Mouse (Mus musculus) midbrain, postnatal 0 days (tissue): ENCODE results near the gene Mcu. TPM values are rescaled to one million over a fixed set of nuclear protein-coding genes. Genes with fewer than 3 reads are reported as not detected.

Experiments used
- ATAC-seq: fragments of 200-750 bp; cut with Nextera tagmentation; 2 replicates; pipeline ENCODE4 v1.8.0; 2017; ENCODE audit warnings: moderate number of reproducible peaks, mild to moderate bottlenecking, moderate TSS enrichment, moderate library complexity; ENCODE audit not compliant: low FRiP score
- DNase-seq: peaks from one replicate; pipeline ENCODE4 v3.0.0-alpha.2; 2015; ENCODE audit warnings: low spot score
- H3K27ac ChIP-seq: fragments of 300-500 bp; sonication (generic); 2 replicates; pipeline ENCODE4 v1.5.1; 2014; ENCODE audit warnings: low read depth, mild to moderate bottlenecking, low read length, mixed read lengths
- H3K27me3 ChIP-seq: fragments of 300-500 bp; sonication (generic); 2 replicates; pipeline ENCODE4 v1.6.1; 2014; ENCODE audit warnings: low read length, control low read depth, mixed read lengths; ENCODE audit not compliant: insufficient read depth
- H3K36me3 ChIP-seq: fragments of 300-500 bp; sonication (generic); 2 replicates; pipeline ENCODE4 v1.6.1; 2014; ENCODE audit warnings: low read length, control low read depth, mixed read lengths; ENCODE audit not compliant: insufficient read depth
- H3K4me1 ChIP-seq: fragments of 300-500 bp; sonication (generic); 2 replicates; pipeline ENCODE4 v1.6.1; 2014; ENCODE audit warnings: mild to moderate bottlenecking, control low read depth, antibody characterized with exemption, low read length, mixed read lengths; ENCODE audit not compliant: insufficient read depth
- H3K4me2 ChIP-seq: fragments of 300-500 bp; sonication (generic); 2 replicates; pipeline ENCODE4 v1.6.1; 2014; ENCODE audit warnings: low read depth, mild to moderate bottlenecking, low read length, mixed read lengths; ENCODE audit not compliant: poor library complexity, severe bottlenecking
- H3K4me3 ChIP-seq: fragments of 300-500 bp; sonication (generic); 2 replicates; pipeline ENCODE4 v1.5.1; 2014; ENCODE audit warnings: low read depth, mild to moderate bottlenecking, low read length, moderate library complexity
- H3K9ac ChIP-seq: fragments of 300-500 bp; sonication (generic); replicated peaks from 2 replicates; pipeline ENCODE4 v1.6.1; 2014; ENCODE audit warnings: mild to moderate bottlenecking, low read length, moderate library complexity, mixed read lengths; ENCODE audit not compliant: poor library complexity, severe bottlenecking
- H3K9me3 ChIP-seq: fragments of 300-500 bp; sonication (generic); 2 replicates; pipeline ENCODE4 v1.6.1; 2016; ENCODE audit warnings: low read length, control low read depth
- CTCF ChIP-seq: IDR thresholded peaks from 2 replicates; pipeline ENCODE4 v1.5.1; 2016; ENCODE audit warnings: antibody characterized with exemption, mild to moderate bottlenecking
- WGBS: fragments of 180-500 bp; shearing (Covaris S2); extraction: QIAGEN DNeasy Blood & Tissue Kit; methylation state at CpG from one replicate; pipeline ENCODE4 v1.1.7; 2014; 5-methylcytosine and 5-hydroxymethylcytosine counted together
- polyA plus RNA-seq: library from polyadenylated mRNA; unstranded; fragments of >200 nt; fragmentation: Nextera tagmentation; extraction: Ambion mirVana; gene quantifications from 2 replicates; pipeline ENCODE4 v1.2.1, GENCODE M21; 2015
- total RNA-seq: library from RNA; depleted of rRNA; stranded (reverse); fragments of >200 nt; gene quantifications from 2 replicates; pipeline ENCODE4 v1.2.3, GENCODE M21; 2014

Mcu gene
- total and polyA plus RNA-seq, 2 experiments from 2014 or later: 39.4 to 46.1 TPM

DNA sequence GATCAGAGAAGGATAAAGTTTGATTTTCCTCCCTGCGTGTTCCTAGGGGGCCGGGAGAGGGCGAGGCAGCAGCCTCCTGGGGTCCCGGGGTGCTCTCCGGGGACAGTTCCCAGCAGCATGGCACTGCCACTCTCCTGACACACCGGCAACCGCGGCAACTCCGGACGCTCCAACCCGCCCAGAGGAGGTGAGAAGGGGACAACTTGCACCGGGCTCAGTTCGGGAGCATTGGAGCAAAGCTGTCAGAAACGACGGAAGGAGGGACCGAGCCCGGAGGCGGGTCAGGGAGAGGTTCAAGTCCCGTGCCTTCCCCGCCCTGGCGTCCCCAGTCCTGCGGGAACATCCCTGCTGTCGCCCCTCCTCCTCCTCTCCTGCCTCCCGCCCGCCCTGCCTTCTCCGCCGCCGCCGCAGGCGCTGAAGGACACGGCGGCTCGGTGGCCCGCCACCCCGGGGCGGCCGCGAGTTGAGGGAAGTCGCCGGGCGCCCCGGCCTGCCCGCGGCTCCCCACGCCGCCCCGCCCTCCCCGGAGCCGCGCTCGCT, 441 bp downstream of the Mcu start, which contains the start of gene Gm10322:
Gene Gm10322, plus strand, starts transcription at position 83 of the 540 bp plus-strand sequence.
- Histone ChIP-seq H3K36me3 (no peaks in the 10 kb centered on the region), H3K4me1 (peaks cover 15% of the 10 kb centered on the region; the same call in 1 of the 2 replicates), H3K4me2 (peak within 1 kb of the TSS; percentile 88), H3K27me3 (no peaks in the 10 kb centered on the region), H3K9ac (peak within 1 kb of the TSS; percentile 96), H3K9me3 (no peaks in the 10 kb centered on the region), H3K4me3 (peak within 1 kb of the TSS; percentile 92), H3K27ac (peak within 1 kb of the TSS; percentile 87)
- 1% methylated on average over 36 of the region's 51 CpGs for WGBS
- TF ChIP-seq CTCF: peak; percentile 41; the same call in 1 of the 2 replicates
- peak; percentile 53 for DNase-seq
- ATAC-seq: peak; percentile 82

DNA sequence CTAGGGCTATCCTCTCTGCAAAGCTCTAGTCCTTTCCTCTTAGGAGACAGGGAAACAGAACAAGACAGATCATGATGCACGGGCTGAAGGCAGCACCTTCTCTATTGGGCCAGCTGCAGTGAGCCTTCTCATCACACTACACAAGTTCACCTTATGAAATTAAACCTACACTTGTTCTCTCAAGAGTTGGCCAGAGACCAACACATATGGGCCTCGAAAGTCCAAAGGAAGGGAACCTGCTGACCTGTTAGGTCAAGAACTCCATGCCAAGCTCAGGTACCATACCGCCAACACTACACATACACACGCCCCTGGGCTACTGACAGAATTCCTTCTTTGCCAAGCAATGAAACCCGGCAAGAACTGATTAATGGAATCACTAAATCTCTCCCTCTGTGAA, 1.1 kb downstream of the Mcu start:
- H3K4me3 ChIP-seq: peak overlapping the region; percentile 92
- TF ChIP-seq CTCF: no peak
- 32% methylated on average over 5 of the region's 5 CpGs for WGBS
- no peak overlapping the region for H3K27ac ChIP-seq
- H3K27me3 ChIP-seq: no peaks in the 10 kb centered on the region
- no peaks in the 10 kb centered on the region for H3K9me3 ChIP-seq
- H3K9ac ChIP-seq: peak overlapping the region; percentile 96
- no peaks in the 10 kb centered on the region for H3K36me3 ChIP-seq
- DNase-seq: no peak
- peaks cover 15% of the 10 kb centered on the region; the same call in 1 of the 2 replicates for H3K4me1 ChIP-seq
- ATAC-seq: no peak
- peak overlapping the region; percentile 88 for H3K4me2 ChIP-seq

DNA sequence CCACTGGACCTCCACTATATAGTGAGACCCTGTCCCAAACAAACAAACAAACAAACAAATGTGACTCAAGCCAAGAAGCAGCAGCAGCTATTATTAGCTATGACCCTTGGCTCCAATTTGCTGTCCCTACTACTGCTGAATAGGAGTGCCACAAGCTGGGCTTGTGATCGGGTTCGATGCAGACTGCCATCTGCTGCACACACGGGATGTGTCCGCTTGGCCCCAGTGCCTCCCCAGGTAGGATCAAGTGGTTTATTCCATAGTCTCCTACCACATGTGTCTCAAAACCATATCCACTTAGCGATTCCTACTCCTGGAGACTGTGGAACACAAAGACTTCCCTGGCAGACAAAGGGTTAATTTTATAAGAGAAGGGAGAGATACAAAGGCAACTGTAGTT, 2.4 kb downstream of the Mcu start:
- DNase-seq: no peak
- Histone ChIP-seq H3K4me1 (peaks cover 15% of the 10 kb centered on the region; the same call in 1 of the 2 replicates), H3K27ac (no peak overlapping the region), H3K4me2 (peak overlapping the region; percentile 88), H3K9ac (peak overlapping the region; percentile 13; the same call in 1 of the 2 replicates), H3K9me3 (no peaks in the 10 kb centered on the region), H3K4me3 (peak overlapping the region; percentile 92; the same call in 1 of the 2 replicates), H3K27me3 (no peaks in the 10 kb centered on the region), H3K36me3 (no peaks in the 10 kb centered on the region)
- TF ChIP-seq CTCF: no peak
- ATAC-seq: no peak
- 77% methylated on average over 5 of the region's 5 CpGs for WGBS

DNA sequence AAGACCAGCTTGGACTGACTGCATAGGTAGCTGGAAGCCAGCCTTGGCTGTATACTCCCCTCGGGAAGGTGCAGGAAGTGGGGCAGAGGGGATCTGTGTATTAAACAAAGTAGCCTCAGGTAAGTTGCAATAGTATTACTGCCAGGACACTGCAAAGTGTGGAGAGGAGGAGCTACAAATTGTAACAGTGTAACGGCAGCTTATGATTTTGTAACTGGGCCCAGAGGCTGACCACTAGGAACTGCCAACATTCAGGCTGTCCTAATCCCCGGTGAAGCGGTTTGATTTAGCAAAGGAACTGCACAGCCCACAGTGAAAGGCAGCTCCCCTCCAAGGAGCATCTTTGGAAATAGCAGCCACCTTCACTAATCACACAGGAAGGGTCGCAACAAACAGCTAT, 3.2 kb downstream of the Mcu start:
- no peaks in the 10 kb centered on the region for H3K9me3 ChIP-seq
- H3K36me3 ChIP-seq: no peaks in the 10 kb centered on the region
- no peak overlapping the region for H3K27ac ChIP-seq
- H3K4me2 ChIP-seq: no peak overlapping the region
- ATAC-seq (no peak), DNase-seq (no peak)
- TF ChIP-seq CTCF: no peak
- H3K9ac ChIP-seq: no peak overlapping the region
- no peak overlapping the region for H3K4me3 ChIP-seq
- 60% methylated on average over 5 of the region's 5 CpGs for WGBS
- peaks cover 15% of the 10 kb centered on the region; the same call in 1 of the 2 replicates for H3K4me1 ChIP-seq
- no peaks in the 10 kb centered on the region for H3K27me3 ChIP-seq

DNA sequence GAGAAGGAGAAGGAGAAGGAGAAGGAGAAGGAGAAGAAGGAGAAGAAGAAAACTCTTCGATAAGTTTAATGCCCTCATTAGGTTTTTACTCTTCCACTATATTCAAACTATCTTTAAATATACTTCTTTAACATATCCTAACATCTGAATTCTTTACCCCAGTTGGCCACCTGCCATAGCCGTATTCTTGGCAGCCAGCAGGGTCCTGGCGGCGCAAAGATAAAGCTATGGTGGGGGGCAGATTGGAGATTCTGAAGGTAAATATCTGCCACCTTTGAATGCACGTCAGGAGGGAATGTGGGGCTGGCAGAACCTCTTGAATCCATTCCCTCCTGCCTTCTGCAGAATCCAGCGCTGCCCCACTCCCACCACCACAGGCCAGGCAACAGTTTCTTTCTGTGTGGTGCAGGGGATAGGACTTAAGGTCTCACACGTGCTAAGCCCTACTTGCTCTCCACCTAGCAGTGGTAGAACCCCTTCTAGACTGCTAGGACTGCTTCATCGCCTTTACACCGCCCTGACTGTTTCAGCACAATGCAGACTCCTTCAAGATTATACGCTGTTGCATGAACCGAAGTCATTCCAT, 11.5 kb downstream of the Mcu start:
- Histone ChIP-seq H3K4me1 (no peaks in the 10 kb centered on the region), H3K27ac (no peak overlapping the region), H3K4me3 (no peak overlapping the region), H3K27me3 (no peaks in the 10 kb centered on the region), H3K9me3 (no peaks in the 10 kb centered on the region), H3K9ac (no peak overlapping the region), H3K36me3 (no peaks in the 10 kb centered on the region), H3K4me2 (no peak overlapping the region)
- TF ChIP-seq CTCF: no peak
- DNase-seq (no peak), ATAC-seq (no peak)
- WGBS: 83% methylated on average over 11 of the region's 11 CpGs

DNA sequence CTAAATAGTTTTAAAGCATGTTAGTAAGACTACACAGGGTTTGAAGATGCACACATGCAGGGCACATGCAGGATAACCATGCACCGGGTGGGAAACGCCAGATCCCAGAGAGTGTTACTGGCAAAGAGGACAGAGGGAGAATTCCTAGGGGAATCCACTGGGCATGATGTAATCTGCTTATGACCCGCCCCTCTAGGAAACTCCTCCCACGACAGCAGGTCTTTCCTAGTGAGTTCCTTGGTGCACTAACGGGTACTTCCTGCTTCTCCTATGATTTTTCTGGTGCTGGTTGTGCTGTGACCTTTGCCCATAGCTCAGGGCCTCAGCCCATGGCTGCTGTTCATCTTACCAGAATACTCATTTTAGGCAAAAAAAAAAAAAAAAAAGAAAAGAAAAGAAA, 12.6 kb downstream of the Mcu start:
- Histone ChIP-seq H3K9me3 (no peaks in the 10 kb centered on the region), H3K4me2 (no peak overlapping the region), H3K27ac (no peak overlapping the region), H3K4me1 (no peaks in the 10 kb centered on the region), H3K27me3 (no peaks in the 10 kb centered on the region), H3K36me3 (no peaks in the 10 kb centered on the region), H3K9ac (no peak overlapping the region), H3K4me3 (no peak overlapping the region)
- ATAC-seq (no peak), DNase-seq (no peak)
- TF ChIP-seq CTCF: no peak
- 61% methylated on average over 5 of the region's 5 CpGs for WGBS
